Mouse (Mus musculus) MEL (cell line): Measurements from ENCODE around the gene Elof1. TPM values are rescaled to one million over a fixed set of nuclear protein-coding genes. Genes with fewer than 3 reads are reported as not detected.

Experiments
- DNase-seq: peaks from one replicate; pipeline ENCODE4 v3.0.0; 2011; ENCODE audit warnings: low read depth, low spot score
- H3K27ac ChIP-seq: 2 replicates; pipeline ENCODE4 v1.5.1; 2012; ENCODE audit warnings: low read depth, mild to moderate bottlenecking, control low read depth, low read length, moderate library complexity; ENCODE audit not compliant: control insufficient read depth
- H3K27me3 ChIP-seq, 2 experiments: fragments of 150-350 bp in 1 of 2; sonication (generic) in 1 of 2; 2 replicates each; pipeline ENCODE4 v1.6.1; 2012; ENCODE audit warnings: low read length in 2 of 2, mild to moderate bottlenecking in 2 of 2, improper control_type of control experiment in 1 of 2, moderate library complexity in 1 of 2; ENCODE audit not compliant: insufficient read depth in 2 of 2, control insufficient read depth in 1 of 2
- H3K36me3 ChIP-seq, 2 experiments: 2 replicates each; pipeline ENCODE4 v1.6.1; 2012 to 2014; ENCODE audit warnings: low read length in 2 of 2, improper control_type of control experiment in 1 of 2, inconsistent platforms in 1 of 2, mild to moderate bottlenecking in 1 of 2; ENCODE audit not compliant: insufficient read depth in 2 of 2, control insufficient read depth in 1 of 2
- H3K4me1 ChIP-seq, 2 experiments: fragments of 150-350 bp in 1 of 2; sonication (generic) in 1 of 2; 2 replicates each; pipeline ENCODE4 v1.6.1; 2012; ENCODE audit warnings: low read length in 2 of 2, improper control_type of control experiment in 1 of 2, mild to moderate bottlenecking in 1 of 2; ENCODE audit not compliant: insufficient read depth in 2 of 2, control insufficient read depth in 1 of 2
- H3K4me3 ChIP-seq, 2 experiments: fragments of 150-350 bp in 1 of 2; sonication (generic) in 1 of 2; 2 replicates each; pipeline ENCODE4 v1.5.1; 2012; ENCODE audit warnings: low read depth in 2 of 2, low read length in 2 of 2, mild to moderate bottlenecking in 2 of 2, moderate library complexity in 2 of 2, control low read depth in 1 of 2, improper control_type of control experiment in 1 of 2; ENCODE audit not compliant: control insufficient read depth in 1 of 2, insufficient read depth in 1 of 2
- H3K79me2 ChIP-seq: 2 replicates; pipeline ENCODE4 v1.6.1; 2012; ENCODE audit warnings: mild to moderate bottlenecking, low read length, moderate library complexity; ENCODE audit not compliant: control insufficient read depth, poor library complexity, insufficient read depth
- H3K9ac ChIP-seq: 2 replicates; pipeline ENCODE4 v1.6.1; 2012; ENCODE audit warnings: low read depth, mild to moderate bottlenecking, control low read depth, low read length, moderate library complexity; ENCODE audit not compliant: control insufficient read depth, poor library complexity, severe bottlenecking
- H3K9me3 ChIP-seq: fragments of 150-350 bp; sonication (generic); replicated peaks from 2 replicates; pipeline ENCODE4 v1.6.1; 2012; ENCODE audit warnings: mild to moderate bottlenecking, low read length, improper control_type of control experiment, moderate library complexity; ENCODE audit not compliant: insufficient read depth
- CHD2 ChIP-seq: IDR thresholded peaks from 2 replicates; pipeline ENCODE4 v1.6.1; 2011; ENCODE audit warnings: low read length, improper control_type of control experiment
- CTCF ChIP-seq, 3 experiments: IDR thresholded peaks in 2 of 3; conservative IDR thresholded peaks in 1 of 3; 2 replicates each; pipeline ENCODE4 v1.5.1; 2011 to 2012; ENCODE audit warnings: low read length in 3 of 3, low read depth in 2 of 3, mild to moderate bottlenecking in 2 of 3, improper control_type of control experiment in 1 of 3, inconsistent platforms in 1 of 3, mixed read lengths in 1 of 3, moderate library complexity in 1 of 3; ENCODE audit not compliant: control insufficient read depth in 1 of 3, insufficient read depth in 1 of 3, poor library complexity in 1 of 3, severe bottlenecking in 1 of 3
- HCFC1 ChIP-seq: IDR thresholded peaks from 2 replicates; pipeline ENCODE4 v1.6.1; 2012; ENCODE audit warnings: low read depth, mild to moderate bottlenecking, inconsistent platforms, low read length, improper control_type of control experiment, moderate library complexity
- MAX ChIP-seq: IDR thresholded peaks from 2 replicates; pipeline ENCODE4 v1.6.1; 2011; ENCODE audit warnings: low read length, improper control_type of control experiment
- MAZ ChIP-seq: IDR thresholded peaks from 2 replicates; pipeline ENCODE4 v1.6.1; 2012; ENCODE audit warnings: low read depth, mild to moderate bottlenecking, inconsistent platforms, low read length, improper control_type of control experiment
- MXI1 ChIP-seq: IDR thresholded peaks from 2 replicates; pipeline ENCODE4 v1.6.1; 2011; ENCODE audit warnings: mild to moderate bottlenecking, low read depth, low read length, improper control_type of control experiment
- MYB ChIP-seq: IDR thresholded peaks from 2 replicates; pipeline ENCODE4 v1.6.1; 2011; ENCODE audit warnings: mild to moderate bottlenecking, low read depth, low read length, improper control_type of control experiment
- POLR2A ChIP-seq, 2 experiments: IDR thresholded peaks; 2 replicates each; pipeline ENCODE4 v1.6.1; 2011 to 2012; ENCODE audit warnings: low read length in 2 of 2, mild to moderate bottlenecking in 2 of 2, control low read depth in 1 of 2, improper control_type of control experiment in 1 of 2, low read depth in 1 of 2, moderate library complexity in 1 of 2; ENCODE audit not compliant: control insufficient read depth in 1 of 2, insufficient read depth in 1 of 2, poor library complexity in 1 of 2
- POLR2AphosphoS2 ChIP-seq: IDR thresholded peaks from 2 replicates; pipeline ENCODE4 v1.6.1; 2011; ENCODE audit warnings: low read length, improper control_type of control experiment
- RCOR1 ChIP-seq: IDR thresholded peaks from 2 replicates; pipeline ENCODE4 v1.6.1; 2012; ENCODE audit warnings: low read depth, mild to moderate bottlenecking, inconsistent platforms, low read length, improper control_type of control experiment
- SMC3 ChIP-seq: IDR thresholded peaks from 2 replicates; pipeline ENCODE4 v1.6.1; 2011; ENCODE audit warnings: low read depth, low read length, improper control_type of control experiment
- TAL1 ChIP-seq: IDR thresholded peaks from 2 replicates; pipeline ENCODE4 v1.6.1; 2012; ENCODE audit warnings: mild to moderate bottlenecking, inconsistent platforms, low read length, moderate library complexity, mixed read lengths
- ZKSCAN1 ChIP-seq: IDR thresholded peaks from 2 replicates; pipeline ENCODE4 v1.6.1; 2012; ENCODE audit warnings: low read depth, mild to moderate bottlenecking, inconsistent platforms, low read length, improper control_type of control experiment, moderate library complexity
- ZMIZ1 ChIP-seq: IDR thresholded peaks from 2 replicates; pipeline ENCODE4 v1.6.1; 2012; ENCODE audit warnings: low read depth, mild to moderate bottlenecking, inconsistent platforms, low read length, improper control_type of control experiment, moderate library complexity
- ZNF384 ChIP-seq: IDR thresholded peaks from 2 replicates; pipeline ENCODE4 v1.6.1; 2012; ENCODE audit warnings: low read depth, mild to moderate bottlenecking, inconsistent platforms, low read length, improper control_type of control experiment
- polyA plus RNA-seq, 2 experiments: library from polyadenylated mRNA; stranded (reverse) in 1 of 2; unstranded in 1 of 2; fragments of >175 nt in 1 of 2; fragments of >200 nt in 1 of 2; gene quantifications; 2 replicates each; pipeline versions ENCODE4 v1.2.1 to v1.2.4; 2012; ENCODE audit warnings: low replicate concordance in 2 of 2, low read depth in 1 of 2; ENCODE audit not compliant: insufficient read length in 2 of 2, insufficient read depth in 1 of 2, missing spikeins in 1 of 2
- total RNA-seq: library from RNA; depleted of rRNA; stranded (reverse); fragments of 300-350 nt; gene quantifications from 2 replicates; pipeline ENCODE4 v1.2.3, GENCODE M21; 2012

The Elof1 gene
- total and polyA plus RNA-seq, 3 experiments: 421 to 505 TPM; not detected in 1

DNA sequence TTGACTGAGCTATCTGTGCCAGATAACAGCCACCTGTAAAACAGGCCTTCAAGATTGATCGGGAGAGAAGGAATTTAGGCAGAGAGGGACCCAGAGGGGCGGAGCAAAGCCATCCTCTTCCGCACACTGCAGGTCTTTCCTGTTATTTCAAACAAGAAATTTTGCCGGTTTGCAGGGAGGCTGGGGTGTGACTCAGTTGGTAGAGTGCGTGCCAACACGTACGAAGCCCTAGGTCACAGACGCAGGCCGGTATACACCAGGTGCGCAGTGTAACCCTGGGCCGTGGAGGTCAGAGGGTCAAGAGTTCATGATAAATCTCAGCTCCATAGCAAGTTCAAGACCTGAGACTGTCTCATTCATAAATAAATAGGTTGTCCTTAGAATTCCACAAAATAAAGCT is 15.2 kb upstream of the Elof1 start:
- H3K79me2 ChIP-seq: no peaks in the 10 kb centered on the region
- no peak for DNase-seq
- H3K27me3 ChIP-seq: no peaks in the 10 kb centered on the region
- no peaks in the 10 kb centered on the region for H3K9me3 ChIP-seq
- no peak overlapping the region for H3K9ac ChIP-seq
- peaks cover 18 to 35% of the 10 kb centered on the region in 2 experiments for H3K4me1 ChIP-seq
- H3K27ac ChIP-seq: no peak overlapping the region
- TF ChIP-seq MXI1 (no peak), MYB (no peak), CTCF (IDR thresholded peaks at IDR 0.05 in 2 of 3, conservative IDR thresholded peaks at IDR 0.05 in 1 of 3; ENCODE audit: control insufficient read depth in 1 of 3, insufficient read depth in 1 of 3, low read depth in 2 of 3, low read length in 3 of 3, poor library complexity in 1 of 3, severe bottlenecking in 1 of 3) (no peak), MAX (no peak), ZMIZ1 (no peak), TAL1 (no peak), ZKSCAN1 (no peak), POLR2A (IDR thresholded peaks at IDR 0.05; ENCODE audit: control insufficient read depth in 1 of 2, insufficient read depth in 1 of 2, low read depth in 1 of 2, low read length in 2 of 2, poor library complexity in 1 of 2) (no peak), ZNF384 (no peak), RCOR1 (no peak), SMC3 (no peak)
- peaks cover 0 to 28% of the 10 kb centered on the region in 2 experiments; a peak in 2 of 4 replicates for H3K36me3 ChIP-seq
- H3K4me3 ChIP-seq: no peak overlapping the region

DNA sequence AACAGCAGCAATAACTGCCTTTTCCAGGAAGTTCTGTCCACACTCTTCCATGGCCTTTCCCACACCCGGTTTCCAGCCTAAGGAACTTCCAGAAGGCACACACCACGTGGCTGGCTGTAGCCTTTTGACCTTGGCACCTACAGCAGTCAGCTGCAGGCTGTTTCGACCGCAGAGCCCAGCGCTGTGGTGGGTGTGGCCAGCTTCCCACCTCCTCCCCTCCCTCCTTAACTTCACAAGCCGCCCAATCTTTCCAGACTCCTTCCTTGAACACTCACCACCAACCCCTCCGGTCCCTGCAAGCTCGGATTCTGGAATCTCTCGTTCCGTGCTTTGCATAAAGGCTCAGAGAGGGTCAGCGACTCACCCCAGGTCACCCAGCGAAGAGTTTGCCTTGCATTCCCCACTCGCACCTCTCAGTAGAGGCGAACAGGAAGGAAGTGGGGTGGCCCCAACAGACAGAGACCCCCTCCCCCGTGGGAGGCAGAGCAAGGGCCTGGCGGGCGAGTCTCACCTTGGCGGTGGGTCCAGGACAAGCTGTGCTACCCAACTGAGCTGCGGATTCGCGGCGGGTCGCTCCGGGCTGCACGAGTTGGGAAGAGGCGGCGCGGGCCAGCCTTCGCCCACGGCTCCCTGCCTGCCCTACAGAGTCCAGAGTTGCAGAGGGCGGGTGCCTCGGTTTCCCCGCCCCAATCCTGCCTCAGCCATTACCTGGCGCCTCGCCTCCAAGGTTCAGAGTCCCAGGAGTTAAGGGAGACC is 14.4 kb upstream of the Elof1 start:
- DNase-seq: no peak
- no peaks in the 10 kb centered on the region for H3K79me2 ChIP-seq
- H3K36me3 ChIP-seq: peaks cover 0 to 21% of the 10 kb centered on the region in 2 experiments; a peak in 2 of 4 replicates
- H3K4me1 ChIP-seq: peaks cover 16 to 27% of the 10 kb centered on the region in 2 experiments
- no peaks in the 10 kb centered on the region for H3K27me3 ChIP-seq
- H3K9me3 ChIP-seq: no peaks in the 10 kb centered on the region
- H3K27ac ChIP-seq: no peak overlapping the region
- H3K9ac ChIP-seq: no peak overlapping the region
- TF ChIP-seq ZMIZ1 (no peak), RCOR1 (no peak), HCFC1 (no peak), POLR2AphosphoS2 (no peak), MAZ (no peak), CHD2 (no peak)
- TF ChIP-seq, all 39 proteins: peak for 0
- no peak overlapping the region for H3K4me3 ChIP-seq
